ENCODE assay signal across 8 mouse cellular contexts in genomic region chr14:106500344-106501135, GRCm38 (mm10).
A peak's percentile ranks its signal among the peaks of the same experiment; 100 is the strongest.
DNase-seq lines count a peak whose midpoint lies in the region; ATAC-seq and TF ChIP-seq lines count a peak whose summit lies in the region.

No protein-coding gene starts in this region.

- H3K9ac ChIP-seq in forebrain, embryonic 11.5 days (ENCODE audit: low read length) = no peak overlapping the region
- H3K9ac ChIP-seq in heart, postnatal 0 days (replicated peaks; ENCODE audit: low read depth, low read length) = no peak overlapping the region

- no peaks in the 10 kb centered on the region for H3K9me3 ChIP-seq in forebrain, embryonic 11.5 days (ENCODE audit: control insufficient read depth, low read length)
- H3K9me3 ChIP-seq in forebrain, embryonic 10.5 days = no peaks in the 10 kb centered on the region
- H3K9me3 ChIP-seq in heart, postnatal 0 days (replicated peaks; ENCODE audit: control insufficient read depth, low read length) = no peaks in the 10 kb centered on the region

- no peak overlapping the region for H3K4me3 ChIP-seq in forebrain, embryonic 11.5 days (ENCODE audit: low read depth, low read length)
- no peak overlapping the region for H3K4me3 ChIP-seq in forebrain, embryonic 10.5 days
- H3K4me3 ChIP-seq in heart, postnatal 0 days (ENCODE audit: low read depth, low read length) = no peak overlapping the region

- no peak for DNase-seq in forebrain, embryonic 11.5 days (ENCODE audit: low spot score)
- DNase-seq in forebrain, embryonic 10.5 days (ENCODE audit: extremely low spot score, low spot score) = no peak
- peak; percentile 70 for DNase-seq in A20 (ENCODE audit: low read depth, low spot score)
- peak; percentile 40 to 78 for DNase-seq in cerebellum, postnatal 10 days
- peak; percentile 78 for DNase-seq in heart, postnatal 0 days (ENCODE audit: low spot score)
- DNase-seq in left cerebral cortex, postnatal 25 days (ENCODE audit: low spot score in 2 of 2) = peak; percentile 47 to 77
- DNase-seq in retina, adult 2 months (ENCODE audit: low read depth, low spot score) = peak; percentile 29
- no peak for DNase-seq in urinary bladder, adult 18-20 months (ENCODE audit: low spot score in 2 of 2)

- H3K27me3 ChIP-seq in forebrain, embryonic 11.5 days (ENCODE audit: control insufficient read depth, insufficient read depth, low read length) = no peaks in the 10 kb centered on the region
- H3K27me3 ChIP-seq in forebrain, embryonic 10.5 days (ENCODE audit: poor library complexity, severe bottlenecking) = no peaks in the 10 kb centered on the region
- no peaks in the 10 kb centered on the region for H3K27me3 ChIP-seq in heart, postnatal 0 days (ENCODE audit: control insufficient read depth, insufficient read depth, low read length)

- intact Hi-C loops in left cerebral cortex, postnatal 25 days (cut with DNase I) = loop anchor here (1.0 to 10.0 kb wide), 6 partner anchors 61 to 1316 kb away; no protein-coding TSS in a partner anchor

- 36% methylated on average over 19 of the region's 19 CpGs for WGBS in forebrain, embryonic 11.5 days
- WGBS in forebrain, embryonic 10.5 days = 43% methylated on average over 19 of the region's 19 CpGs
- WGBS in heart, postnatal 0 days = 37% methylated on average over 19 of the region's 19 CpGs

- peak; percentile 78 for TF ChIP-seq CTCF in heart, postnatal 0 days (IDR thresholded peaks at IDR 0.05; ENCODE audit: low read depth)

- H3K36me3 ChIP-seq in forebrain, embryonic 11.5 days (ENCODE audit: control insufficient read depth, insufficient read depth, low read length) = no peaks in the 10 kb centered on the region
- no peaks in the 10 kb centered on the region for H3K36me3 ChIP-seq in forebrain, embryonic 10.5 days (replicated peaks)
- no peaks in the 10 kb centered on the region for H3K36me3 ChIP-seq in heart, postnatal 0 days (replicated peaks; ENCODE audit: control insufficient read depth, insufficient read depth, low read length)

- no peak for TF ChIP-seq EP300 in heart, postnatal 0 days (IDR thresholded peaks at IDR 0.05; ENCODE audit: low read depth)

- H3K27ac ChIP-seq in forebrain, embryonic 11.5 days (ENCODE audit: low read depth, low read length) = no peak overlapping the region
- no peak overlapping the region for H3K27ac ChIP-seq in forebrain, embryonic 10.5 days
- no peak overlapping the region for H3K27ac ChIP-seq in heart, postnatal 0 days (ENCODE audit: low read depth)

- H3K4me1 ChIP-seq in forebrain, embryonic 11.5 days (replicated peaks; ENCODE audit: control insufficient read depth, insufficient read depth, low read length) = no peaks in the 10 kb centered on the region
- H3K4me1 ChIP-seq in forebrain, embryonic 10.5 days = no peaks in the 10 kb centered on the region
- H3K4me1 ChIP-seq in heart, postnatal 0 days (ENCODE audit: control insufficient read depth, insufficient read depth) = no peaks in the 10 kb centered on the region

- peak overlapping the region; percentile 12; the same call in 1 of the 2 replicates for H3K4me2 ChIP-seq in forebrain, embryonic 11.5 days (ENCODE audit: low read depth, low read length, severe bottlenecking)
- H3K4me2 ChIP-seq in heart, postnatal 0 days (ENCODE audit: low read depth, low read length) = no peak overlapping the region

- peak; percentile 69 for ATAC-seq in forebrain, embryonic 11.5 days (replicated peaks; ENCODE audit: low FRiP score)
- no peak for ATAC-seq in heart, postnatal 0 days (ENCODE audit: insufficient read depth, low read depth)

Comparison
In these comparisons a context has a peak if more than half of its experiments do, and no peak if none do; other contexts are left out.
1. DNase-seq: peak in A20 (single experiment), cerebellum, postnatal 10 days (2 of 2), heart, postnatal 0 days (single experiment), left cerebral cortex, postnatal 25 days (2 of 2) and retina, adult 2 months (single experiment); none in forebrain, embryonic 11.5 days (single experiment), forebrain, embryonic 10.5 days (single experiment) and urinary bladder, adult 18-20 months (0 of 2).